Mouse (Mus musculus): Measurements from ENCODE around the gene Smg1. TPM values are rescaled to one million over a fixed set of nuclear protein-coding genes. Genes with fewer than 3 reads are reported as not detected.

Gene Smg1
- polyA plus RNA-seq, 1 experiment from 2014 or later = 21.8 TPM

DNA sequence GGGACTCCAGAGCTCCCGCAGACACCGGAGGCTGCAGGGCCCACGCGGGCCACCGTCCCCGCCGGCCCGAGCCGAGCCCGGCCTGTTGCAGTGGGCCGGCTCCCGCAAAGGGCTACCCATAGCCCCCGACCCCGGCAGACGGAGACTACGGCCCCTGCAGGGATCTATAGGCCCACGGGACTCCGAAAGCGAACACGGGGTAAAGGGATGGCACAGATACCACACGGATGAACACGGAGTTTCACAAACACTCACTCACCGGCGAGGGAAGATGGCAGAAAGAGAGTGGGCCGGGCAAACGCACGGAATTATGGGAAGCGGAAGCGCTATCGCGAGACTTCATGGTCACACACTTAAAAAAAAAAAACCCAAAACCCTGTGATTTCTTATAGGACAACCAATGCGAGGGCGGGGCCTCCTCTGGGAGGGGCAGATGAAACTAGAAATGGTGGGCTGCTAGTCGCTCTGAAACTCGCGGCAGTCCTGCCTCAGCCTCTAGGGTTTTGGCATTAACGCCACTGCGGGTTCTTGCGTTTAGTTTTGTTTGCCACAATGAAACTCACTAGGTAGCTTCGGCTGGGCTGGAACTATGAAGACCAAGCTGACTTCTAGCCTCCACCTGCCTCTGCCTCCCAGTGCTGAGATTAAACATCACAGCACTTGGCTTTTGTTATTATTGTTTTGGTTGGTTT, 127.4 kb downstream of the Smg1 start, which contains the start of gene Rps15a:
Gene Rps15a, minus strand, starts transcription at position 312 of the 692 bp plus-strand sequence.
- WGBS = under 1% methylated on average over 40 of the region's 40 CpGs

DNA sequence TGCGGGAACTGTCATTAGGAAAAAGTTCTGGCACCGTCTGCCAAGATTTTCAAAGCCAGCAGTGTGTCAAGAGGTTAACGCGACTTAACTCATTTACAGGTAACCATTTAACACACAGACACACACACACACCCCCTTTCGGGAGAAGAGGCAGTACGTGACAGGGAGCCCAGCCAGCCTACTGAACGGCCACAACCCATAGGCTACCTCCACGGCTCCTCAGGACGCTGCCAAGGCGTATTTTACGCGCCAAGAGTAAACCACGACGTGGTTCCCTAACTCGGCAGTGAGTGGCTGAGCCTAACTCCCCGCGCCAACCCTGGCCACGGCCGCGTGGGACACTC, 128.0 kb downstream of the Smg1 start:
- WGBS = under 1% methylated on average over 20 of the region's 20 CpGs
- H3K27ac ChIP-seq = peak overlapping the region; percentile 89
- peak overlapping the region; percentile 99 for H3K9ac ChIP-seq
- peak overlapping the region; percentile 62 for H3K4me2 ChIP-seq
- no peaks in the 10 kb centered on the region for H3K27me3 ChIP-seq
- H3K9me3 ChIP-seq = no peaks in the 10 kb centered on the region
- peak; percentile 36 for ATAC-seq (ENCODE audit: borderline replicate concordance, extremely low read depth, low FRiP score, low TSS enrichment)
- peaks cover 53% of the 10 kb centered on the region for H3K4me1 ChIP-seq
- peak overlapping the region; percentile 87 for H3K4me3 ChIP-seq
- peaks cover 65% of the 10 kb centered on the region for H3K36me3 ChIP-seq

More for the DNA sequence above, 127.4 kb downstream of the Smg1 start, which contains the start of gene Rps15a:
- Histone ChIP-seq H3K36me3 (peaks cover 67% of the 10 kb centered on the region), H3K4me3 (peak within 1 kb of the TSS; percentile 87), H3K27ac (peak within 1 kb of the TSS; percentile 89), H3K9me3 (no peaks in the 10 kb centered on the region), H3K4me1 (peaks cover 48% of the 10 kb centered on the region), H3K4me2 (peak within 1 kb of the TSS; percentile 62), H3K9ac (peak within 1 kb of the TSS; percentile 99), H3K27me3 (no peaks in the 10 kb centered on the region)
- ATAC-seq (ENCODE audit: borderline replicate concordance, extremely low read depth, low FRiP score, low TSS enrichment) = peak; percentile 75

DNA sequence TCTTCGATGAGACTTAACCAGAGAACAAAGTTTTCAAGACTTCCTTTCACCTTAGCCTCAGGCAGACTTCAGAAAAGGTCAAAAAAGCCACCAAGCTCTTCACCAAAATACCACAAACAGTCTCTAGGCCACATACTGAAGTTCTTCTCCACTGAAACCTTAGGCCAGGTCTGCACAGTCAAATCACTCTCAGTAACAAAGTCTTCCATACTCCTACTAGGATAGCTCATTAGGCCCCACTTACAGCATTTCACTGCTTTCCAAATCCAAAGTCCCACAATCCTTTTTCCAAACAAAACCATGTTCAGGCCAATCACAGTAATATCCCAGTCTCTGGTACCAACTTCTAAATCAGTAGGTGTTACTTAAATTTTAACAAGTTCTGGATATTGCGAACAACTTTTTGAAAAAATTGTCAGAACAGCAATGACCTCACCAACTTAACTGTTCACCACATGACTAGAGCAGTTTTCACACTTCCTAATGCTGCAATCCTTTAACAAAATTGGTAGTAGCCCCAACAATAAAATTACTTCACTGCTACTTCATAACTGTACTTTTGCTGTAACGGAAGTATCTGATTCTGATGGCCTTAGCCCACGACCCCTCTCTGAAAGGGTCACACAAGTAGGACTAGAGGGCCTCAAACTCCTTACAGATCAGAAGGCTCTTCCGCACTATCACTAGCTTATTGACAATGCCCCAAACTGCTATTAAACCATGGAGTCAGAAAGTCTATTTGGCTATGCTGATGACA, 129.8 kb downstream of the Smg1 start:
- H3K4me1 ChIP-seq = peaks cover 43% of the 10 kb centered on the region
- H3K36me3 ChIP-seq = peaks cover 67% of the 10 kb centered on the region
- H3K4me2 ChIP-seq = peak overlapping the region; percentile 62
- no peak for ATAC-seq (ENCODE audit: borderline replicate concordance, extremely low read depth, low FRiP score, low TSS enrichment)
- H3K27ac ChIP-seq = no peak overlapping the region
- 0 out of 2 replicates have a peak overlapping the region, but pooled peaks have one; percentile 99 for H3K9ac ChIP-seq
- H3K4me3 ChIP-seq = peak overlapping the region; percentile 87
- H3K27me3 ChIP-seq = no peaks in the 10 kb centered on the region
- 54% methylated on average over 5 of the region's 5 CpGs for WGBS
- H3K9me3 ChIP-seq = no peaks in the 10 kb centered on the region

DNA sequence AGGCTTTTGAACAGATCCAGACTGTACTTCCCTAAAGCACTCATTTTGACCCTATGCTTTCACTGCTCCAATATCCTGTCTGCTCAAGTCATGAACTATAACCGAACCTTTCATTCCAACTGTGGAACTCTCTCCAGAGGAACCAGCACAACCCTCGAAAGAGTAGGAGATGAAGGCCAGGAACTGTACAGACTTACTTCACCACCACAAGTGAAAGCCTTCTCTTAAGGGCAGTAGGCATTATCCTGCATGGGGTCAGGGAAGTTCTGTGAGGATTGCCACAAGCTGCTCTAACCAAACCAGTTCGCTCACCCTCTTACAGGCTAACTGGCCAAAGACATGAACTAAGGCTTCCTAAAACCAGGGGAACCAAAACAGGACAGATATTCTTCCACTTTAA, 132.3 kb downstream of the Smg1 start:
- H3K36me3 ChIP-seq = peaks cover 82% of the 10 kb centered on the region
- WGBS = 68% methylated on average over 3 of the region's 3 CpGs
- no peak for ATAC-seq (ENCODE audit: borderline replicate concordance, extremely low read depth, low FRiP score, low TSS enrichment)
- H3K4me1 ChIP-seq = peaks cover 43% of the 10 kb centered on the region
- H3K4me2 ChIP-seq = peak overlapping the region; percentile 62
- H3K9me3 ChIP-seq = no peaks in the 10 kb centered on the region
- H3K27ac ChIP-seq = no peak overlapping the region
- no peak overlapping the region for H3K4me3 ChIP-seq
- H3K27me3 ChIP-seq = no peaks in the 10 kb centered on the region
- no peak overlapping the region for H3K9ac ChIP-seq

DNA sequence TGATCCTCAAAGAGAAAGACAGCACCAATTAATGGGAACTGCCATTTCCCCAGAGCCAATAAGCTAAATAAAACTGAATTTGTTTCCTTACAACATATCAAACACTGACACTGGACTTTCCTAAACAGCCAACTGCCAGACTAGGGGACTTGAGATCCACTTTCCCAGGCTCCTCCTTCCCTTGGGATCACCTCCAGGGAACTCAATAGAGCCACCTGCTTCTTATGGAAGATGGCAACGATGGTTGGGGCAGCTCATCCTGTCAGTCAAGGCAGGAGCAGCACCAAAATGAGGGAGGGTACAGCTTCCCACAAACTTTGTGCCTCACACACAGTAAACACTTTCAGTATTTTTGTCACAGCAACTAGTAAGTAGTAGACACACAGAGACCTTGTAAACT, 135.8 kb downstream of the Smg1 start:
- Histone ChIP-seq H3K27me3 (no peaks in the 10 kb centered on the region), H3K4me1 (peaks cover 22% of the 10 kb centered on the region), H3K4me2 (no peak overlapping the region), H3K36me3 (peaks cover 85% of the 10 kb centered on the region), H3K27ac (no peak overlapping the region), H3K9ac (no peak overlapping the region), H3K4me3 (no peak overlapping the region), H3K9me3 (no peaks in the 10 kb centered on the region)
- WGBS = 67% methylated on average over 1 of the region's 1 CpGs
- no peak for ATAC-seq (ENCODE audit: borderline replicate concordance, extremely low read depth, low FRiP score, low TSS enrichment)

DNA sequence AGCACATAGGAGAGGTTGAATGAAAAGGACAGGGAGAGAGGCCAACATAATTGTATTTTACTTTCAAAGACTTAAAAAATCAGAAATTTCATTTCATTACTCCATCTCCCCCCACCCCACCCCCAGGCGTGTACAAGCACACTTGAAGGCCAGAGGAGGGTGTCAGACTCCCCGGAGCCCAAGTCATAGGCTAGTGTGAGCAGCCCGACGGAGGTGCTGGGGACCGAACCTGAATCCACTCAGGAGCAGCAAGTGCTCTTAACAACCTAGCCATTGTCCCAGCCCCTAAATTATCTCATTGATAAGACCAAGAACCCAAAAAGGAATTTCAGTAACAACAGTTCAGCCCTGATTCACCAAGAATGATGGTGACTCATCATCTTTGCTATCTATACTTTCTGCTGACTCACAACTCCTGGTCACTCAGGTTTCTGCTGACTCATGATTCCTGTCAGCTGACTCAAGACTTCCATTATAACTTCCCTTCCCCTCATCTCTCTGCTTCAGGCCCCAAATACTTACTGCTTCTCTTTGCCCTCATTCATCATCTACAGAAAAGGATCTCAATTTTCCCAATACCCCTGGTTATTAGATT, 138.9 kb downstream of the Smg1 start:
- no peaks in the 10 kb centered on the region for H3K27me3 ChIP-seq
- no peaks in the 10 kb centered on the region for H3K4me1 ChIP-seq
- WGBS = 57% methylated on average over 5 of the region's 5 CpGs
- no peak overlapping the region for H3K9ac ChIP-seq
- no peak for ATAC-seq (ENCODE audit: borderline replicate concordance, extremely low read depth, low FRiP score, low TSS enrichment)
- H3K4me2 ChIP-seq = no peak overlapping the region
- no peaks in the 10 kb centered on the region for H3K9me3 ChIP-seq
- H3K4me3 ChIP-seq = no peak overlapping the region
- H3K36me3 ChIP-seq = peaks cover 55% of the 10 kb centered on the region
- no peak overlapping the region for H3K27ac ChIP-seq

DNA sequence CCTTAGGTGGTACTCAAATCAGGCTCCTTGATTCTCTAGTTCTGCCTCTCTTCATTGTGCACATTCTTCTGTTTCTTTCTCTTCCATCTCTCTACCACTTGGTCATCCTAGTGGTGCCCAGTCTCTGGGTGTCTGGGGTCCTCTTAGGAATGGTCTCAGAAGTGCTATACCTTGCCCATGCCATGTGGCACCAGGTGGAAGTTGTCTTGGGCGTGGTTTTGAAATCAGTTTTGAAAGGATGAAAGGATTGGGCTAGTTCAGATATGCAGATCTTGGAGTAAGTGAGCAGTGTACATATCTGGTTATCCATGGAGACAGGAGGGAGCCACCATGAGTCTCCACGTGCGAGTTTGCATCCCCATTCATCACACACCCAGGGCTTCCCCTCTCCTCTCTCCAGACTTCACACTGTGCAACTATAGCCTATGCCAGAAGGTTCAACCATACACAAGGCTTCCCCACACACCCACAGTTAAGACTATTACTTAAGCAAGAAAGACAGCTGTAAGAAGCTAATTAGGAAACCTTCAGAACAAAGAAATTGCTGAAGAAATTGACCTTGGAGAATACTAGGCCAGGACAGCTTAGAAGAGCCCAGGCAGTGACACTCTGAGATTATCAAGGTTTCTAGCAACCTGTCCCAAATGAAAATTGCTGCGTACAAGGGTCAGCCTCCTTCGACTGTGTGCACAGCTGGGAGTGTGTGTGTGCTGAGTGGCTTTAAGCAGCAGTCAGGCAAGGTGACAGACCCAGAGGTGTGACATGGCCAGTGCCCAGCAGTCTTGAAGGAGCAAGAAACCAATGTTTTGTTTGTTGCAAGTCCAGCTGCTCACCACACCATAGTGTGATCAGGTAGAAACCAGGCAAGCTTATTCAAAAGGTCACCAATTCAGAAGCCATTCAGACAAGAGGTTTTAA, 139.7 kb downstream of the Smg1 start:
- peaks cover 47% of the 10 kb centered on the region for H3K36me3 ChIP-seq
- no peak overlapping the region for H3K4me2 ChIP-seq
- peak; percentile 15 for ATAC-seq (ENCODE audit: borderline replicate concordance, extremely low read depth, low FRiP score, low TSS enrichment)
- no peaks in the 10 kb centered on the region for H3K4me1 ChIP-seq
- H3K9ac ChIP-seq = no peak overlapping the region
- no peak overlapping the region for H3K4me3 ChIP-seq
- H3K27me3 ChIP-seq = no peaks in the 10 kb centered on the region
- H3K27ac ChIP-seq = no peak overlapping the region
- H3K9me3 ChIP-seq = no peaks in the 10 kb centered on the region
- 30% methylated on average over 5 of the region's 5 CpGs for WGBS

DNA sequence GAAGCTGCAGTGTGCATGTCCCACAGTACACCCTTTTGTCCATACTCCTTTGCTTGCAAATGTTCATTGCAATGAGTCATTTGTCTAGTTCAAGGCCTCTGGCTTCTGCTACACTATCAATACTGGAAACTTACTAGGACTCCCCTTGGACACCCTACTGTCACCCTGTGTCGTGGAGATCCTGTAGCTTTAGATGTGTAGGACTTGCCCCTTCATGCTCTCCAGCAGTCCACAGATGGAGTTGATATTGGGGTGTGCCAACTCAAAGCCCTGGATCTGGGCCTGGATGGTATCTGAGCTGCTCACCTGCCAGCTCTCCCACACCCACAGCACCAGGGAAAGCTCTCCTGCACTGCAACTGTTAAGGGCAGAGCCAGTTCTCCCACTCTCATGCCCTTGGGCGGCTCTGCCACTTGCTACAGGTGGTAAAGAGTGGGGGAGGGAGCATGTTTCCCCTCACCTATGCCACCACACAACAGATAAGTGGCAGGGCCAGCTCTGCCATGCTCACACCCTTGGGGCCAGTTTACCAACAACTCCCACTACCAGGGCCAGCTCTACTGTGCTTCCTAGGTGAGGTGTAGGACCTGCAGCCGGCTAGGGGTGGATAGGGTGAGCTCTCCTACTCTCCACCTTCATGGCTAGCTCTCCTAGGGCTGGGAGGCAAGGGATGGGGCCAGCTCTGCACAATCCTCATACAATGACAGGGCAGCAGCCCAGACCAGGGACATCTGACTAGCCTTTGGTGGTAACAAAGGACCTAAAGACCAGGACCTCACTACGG, 140.6 kb downstream of the Smg1 start:
- peaks cover 38% of the 10 kb centered on the region for H3K36me3 ChIP-seq
- no peak overlapping the region for H3K4me2 ChIP-seq
- no peak overlapping the region for H3K27ac ChIP-seq
- no peak overlapping the region for H3K9ac ChIP-seq
- WGBS = 23% methylated on average over 4 of the region's 4 CpGs
- peak; percentile 33; the same call in 1 of the 2 replicates for ATAC-seq (ENCODE audit: borderline replicate concordance, extremely low read depth, low FRiP score, low TSS enrichment)
- no peak overlapping the region for H3K4me3 ChIP-seq
- no peaks in the 10 kb centered on the region for H3K27me3 ChIP-seq
- H3K9me3 ChIP-seq = no peaks in the 10 kb centered on the region
- H3K4me1 ChIP-seq = no peaks in the 10 kb centered on the region

DNA sequence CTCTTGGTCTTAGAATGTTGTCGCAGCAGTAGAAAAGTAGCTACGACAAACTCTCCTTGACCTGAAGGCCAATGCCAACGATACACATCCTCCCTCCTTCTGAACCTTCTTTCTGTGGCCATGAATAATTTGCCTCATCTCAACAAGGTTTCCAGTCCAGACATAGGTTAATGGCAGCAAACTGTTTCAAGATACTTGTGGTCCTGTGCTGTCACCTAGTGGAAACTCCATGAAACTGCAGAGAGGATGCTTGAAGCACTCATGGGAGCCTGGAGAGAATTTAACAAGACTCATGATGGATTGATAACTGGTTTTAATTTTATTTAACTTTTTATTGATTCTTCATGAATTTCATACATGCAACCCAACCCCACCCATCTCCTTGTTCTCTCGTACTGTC, 141.2 kb downstream of the Smg1 start:
- H3K4me3 ChIP-seq = no peak overlapping the region
- WGBS = 45% methylated on average over 4 of the region's 4 CpGs
- no peak for ATAC-seq (ENCODE audit: borderline replicate concordance, extremely low read depth, low FRiP score, low TSS enrichment)
- no peak overlapping the region for H3K4me2 ChIP-seq
- H3K27ac ChIP-seq = no peak overlapping the region
- no peaks in the 10 kb centered on the region for H3K27me3 ChIP-seq
- H3K36me3 ChIP-seq = peaks cover 32% of the 10 kb centered on the region
- no peaks in the 10 kb centered on the region for H3K4me1 ChIP-seq
- H3K9me3 ChIP-seq = no peaks in the 10 kb centered on the region
- H3K9ac ChIP-seq = no peak overlapping the region

DNA sequence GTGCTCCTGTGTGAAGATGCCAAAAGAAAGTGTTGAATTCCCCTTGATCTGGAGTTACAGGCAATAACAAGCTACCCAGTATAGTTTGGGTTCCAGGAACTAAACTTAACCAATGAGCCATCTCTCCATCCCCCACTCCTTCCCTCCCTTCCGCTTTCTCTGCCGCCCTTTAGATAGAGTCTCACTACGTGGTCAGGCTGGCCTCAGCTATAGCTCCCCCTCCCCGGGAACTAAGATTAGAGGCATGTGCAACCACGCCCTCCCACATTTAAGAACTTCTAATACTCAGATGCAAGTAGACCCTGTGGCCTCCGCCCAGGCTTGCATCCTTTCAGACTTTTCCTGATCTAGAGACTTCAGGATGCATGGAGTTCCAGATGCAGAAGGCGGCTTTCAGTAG, 145.9 kb downstream of the Smg1 start:
- H3K27me3 ChIP-seq = no peaks in the 10 kb centered on the region
- ATAC-seq (ENCODE audit: borderline replicate concordance, extremely low read depth, low FRiP score, low TSS enrichment) = no peak
- WGBS = 59% methylated on average over 7 of the region's 7 CpGs
- H3K36me3 ChIP-seq = no peaks in the 10 kb centered on the region
- H3K9me3 ChIP-seq = no peaks in the 10 kb centered on the region
- no peak overlapping the region for H3K4me3 ChIP-seq
- no peak overlapping the region for H3K27ac ChIP-seq
- no peak overlapping the region for H3K4me2 ChIP-seq
- H3K4me1 ChIP-seq = no peaks in the 10 kb centered on the region
- no peak overlapping the region for H3K9ac ChIP-seq

Measured in lung, embryonic 15.5 days (tissue).